Mouse (Mus musculus): ENCODE data around the gene Unc5a. TPM values are rescaled to one million over a fixed set of nuclear protein-coding genes. Genes with fewer than 3 reads are reported as not detected.

The Unc5a gene
- polyA plus RNA-seq, 1 experiment from 2014 or later = 0.99 TPM

- ATAC-seq (ENCODE audit: insufficient number of reproducible peaks, low FRiP score, low TSS enrichment, low read depth) = no peak
- WGBS = 42% methylated on average over 2 of the region's 2 CpGs
- Histone ChIP-seq H3K36me3 (no peaks in the 10 kb centered on the region), H3K4me1 (0 out of 2 replicates have a peak, but pooled peaks cover 5% of the 10 kb centered on the region), H3K4me3 (no peak overlapping the region), H3K9me3 (no peaks in the 10 kb centered on the region), H3K9ac (no peak overlapping the region), H3K27me3 (peaks cover 16% of the 10 kb centered on the region; the same call in 1 of the 2 replicates), H3K27ac (no peak overlapping the region), H3K4me2 (no peak overlapping the region)
Observed at GRCm38 (mm10) chr13:54983614-54984013, 34.4 kb downstream of the Unc5a start.

GRCm38 (mm10) chr13:54987405-54987804 lies 38.2 kb downstream of the Unc5a start:
- ATAC-seq (ENCODE audit: insufficient number of reproducible peaks, low FRiP score, low TSS enrichment, low read depth) = no peak
- Histone ChIP-seq H3K9ac (no peak overlapping the region), H3K36me3 (no peaks in the 10 kb centered on the region), H3K4me2 (no peak overlapping the region), H3K4me1 (0 out of 2 replicates have a peak, but pooled peaks cover 2% of the 10 kb centered on the region), H3K27ac (no peak overlapping the region), H3K4me3 (no peak overlapping the region), H3K9me3 (no peaks in the 10 kb centered on the region), H3K27me3 (peaks cover 4% of the 10 kb centered on the region; the same call in 1 of the 2 replicates)
- WGBS = 70% methylated on average over 9 of the region's 9 CpGs

GRCm38 (mm10) chr13:54988181-54988760 lies 39.1 kb downstream of the Unc5a start:
- ATAC-seq (ENCODE audit: insufficient number of reproducible peaks, low FRiP score, low TSS enrichment, low read depth) = no peak
- 47% methylated on average over 7 of the region's 7 CpGs for WGBS
- no peaks in the 10 kb centered on the region for H3K9me3 ChIP-seq
- H3K36me3 ChIP-seq = no peaks in the 10 kb centered on the region
- H3K4me1 ChIP-seq = 0 out of 2 replicates have a peak, but pooled peaks cover 2% of the 10 kb centered on the region
- no peak overlapping the region for H3K4me2 ChIP-seq
- no peak overlapping the region for H3K9ac ChIP-seq
- H3K4me3 ChIP-seq = no peak overlapping the region
- H3K27ac ChIP-seq = no peak overlapping the region
- peaks cover 7% of the 10 kb centered on the region for H3K27me3 ChIP-seq

- no peaks in the 10 kb centered on the region for H3K36me3 ChIP-seq
- H3K4me1 ChIP-seq = 0 out of 2 replicates have a peak, but pooled peaks cover 2% of the 10 kb centered on the region
- H3K4me3 ChIP-seq = no peak overlapping the region
- WGBS = 82% methylated on average over 7 of the region's 7 CpGs
- H3K9ac ChIP-seq = no peak overlapping the region
- peaks cover 14% of the 10 kb centered on the region for H3K27me3 ChIP-seq
- H3K27ac ChIP-seq = no peak overlapping the region
- no peak overlapping the region for H3K4me2 ChIP-seq
- no peak for ATAC-seq (ENCODE audit: insufficient number of reproducible peaks, low FRiP score, low TSS enrichment, low read depth)
- H3K9me3 ChIP-seq = no peaks in the 10 kb centered on the region
Observed at GRCm38 (mm10) chr13:54992215-54992614, 43.0 kb downstream of the Unc5a start.

- 29% methylated on average over 4 of the region's 4 CpGs for WGBS
- no peak overlapping the region for H3K27ac ChIP-seq
- H3K4me3 ChIP-seq = no peak overlapping the region
- H3K4me1 ChIP-seq = no peaks in the 10 kb centered on the region
- H3K27me3 ChIP-seq = peaks cover 14% of the 10 kb centered on the region
- H3K9me3 ChIP-seq = no peaks in the 10 kb centered on the region
- no peaks in the 10 kb centered on the region for H3K36me3 ChIP-seq
- no peak overlapping the region for H3K4me2 ChIP-seq
- ATAC-seq (ENCODE audit: insufficient number of reproducible peaks, low FRiP score, low TSS enrichment, low read depth) = no peak
- no peak overlapping the region for H3K9ac ChIP-seq
Observed at GRCm38 (mm10) chr13:54994576-54994975, 45.4 kb downstream of the Unc5a start.

GRCm38 (mm10) chr13:54995161-54995560 lies 46.0 kb downstream of the Unc5a start:
- WGBS = 56% methylated on average over 6 of the region's 6 CpGs
- Histone ChIP-seq H3K27me3 (peaks cover 14% of the 10 kb centered on the region), H3K4me3 (no peak overlapping the region), H3K9ac (no peak overlapping the region), H3K4me2 (no peak overlapping the region), H3K36me3 (no peaks in the 10 kb centered on the region), H3K4me1 (no peaks in the 10 kb centered on the region), H3K27ac (no peak overlapping the region), H3K9me3 (no peaks in the 10 kb centered on the region)
- no peak for ATAC-seq (ENCODE audit: insufficient number of reproducible peaks, low FRiP score, low TSS enrichment, low read depth)

- Histone ChIP-seq H3K36me3 (no peaks in the 10 kb centered on the region), H3K27ac (no peak overlapping the region), H3K27me3 (peaks cover 10% of the 10 kb centered on the region), H3K4me2 (no peak overlapping the region), H3K9ac (no peak overlapping the region), H3K9me3 (no peaks in the 10 kb centered on the region), H3K4me1 (no peaks in the 10 kb centered on the region), H3K4me3 (no peak overlapping the region)
- WGBS = 93% methylated on average over 8 of the region's 8 CpGs
- no peak for ATAC-seq (ENCODE audit: insufficient number of reproducible peaks, low FRiP score, low TSS enrichment, low read depth)
Observed at GRCm38 (mm10) chr13:54997568-54997967, 48.4 kb downstream of the Unc5a start.

GRCm38 (mm10) chr13:55000433-55000832 lies 51.2 kb downstream of the Unc5a start:
- Histone ChIP-seq H3K4me1 (no peaks in the 10 kb centered on the region), H3K27ac (no peak overlapping the region), H3K36me3 (no peaks in the 10 kb centered on the region), H3K27me3 (no peaks in the 10 kb centered on the region; the same call in 1 of the 2 replicates), H3K9ac (no peak overlapping the region), H3K4me3 (no peak overlapping the region), H3K4me2 (no peak overlapping the region), H3K9me3 (no peaks in the 10 kb centered on the region)
- no peak for ATAC-seq (ENCODE audit: insufficient number of reproducible peaks, low FRiP score, low TSS enrichment, low read depth)
- WGBS = 74% methylated on average over 10 of the region's 10 CpGs

GRCm38 (mm10) chr13:55002090-55002489 lies 52.9 kb downstream of the Unc5a start:
- WGBS = 72% methylated on average over 10 of the region's 10 CpGs

GRCm38 (mm10) chr13:55004646-55005045 lies 55.4 kb downstream of the Unc5a start:
- H3K4me1 ChIP-seq = no peaks in the 10 kb centered on the region
- WGBS = 69% methylated on average over 11 of the region's 11 CpGs
- H3K27me3 ChIP-seq = no peaks in the 10 kb centered on the region; the same call in 1 of the 2 replicates
- no peak overlapping the region for H3K4me3 ChIP-seq
- no peaks in the 10 kb centered on the region for H3K36me3 ChIP-seq
- H3K4me2 ChIP-seq = no peak overlapping the region
- H3K27ac ChIP-seq = no peak overlapping the region
- H3K9me3 ChIP-seq = no peaks in the 10 kb centered on the region
- ATAC-seq (ENCODE audit: insufficient number of reproducible peaks, low FRiP score, low TSS enrichment, low read depth) = no peak
- H3K9ac ChIP-seq = no peak overlapping the region

More at GRCm38 (mm10) chr13:55002090-55002489, 52.9 kb downstream of the Unc5a start:
- ATAC-seq (ENCODE audit: insufficient number of reproducible peaks, low FRiP score, low TSS enrichment, low read depth) = no peak
- no peak overlapping the region for H3K4me2 ChIP-seq
- no peak overlapping the region for H3K4me3 ChIP-seq
- no peaks in the 10 kb centered on the region; the same call in 1 of the 2 replicates for H3K27me3 ChIP-seq
- H3K4me1 ChIP-seq = no peaks in the 10 kb centered on the region
- H3K9ac ChIP-seq = no peak overlapping the region
- H3K27ac ChIP-seq = no peak overlapping the region
- H3K36me3 ChIP-seq = no peaks in the 10 kb centered on the region
- no peaks in the 10 kb centered on the region for H3K9me3 ChIP-seq

GRCm38 (mm10) chr13:55005691-55006414 lies 56.6 kb downstream of the Unc5a start:
- ATAC-seq (ENCODE audit: insufficient number of reproducible peaks, low FRiP score, low TSS enrichment, low read depth) = no peak
- H3K4me3 ChIP-seq = no peak overlapping the region
- H3K9me3 ChIP-seq = no peaks in the 10 kb centered on the region
- H3K4me1 ChIP-seq = no peaks in the 10 kb centered on the region
- WGBS = 68% methylated on average over 31 of the region's 31 CpGs
- H3K27ac ChIP-seq = no peak overlapping the region
- H3K36me3 ChIP-seq = no peaks in the 10 kb centered on the region
- no peak overlapping the region for H3K9ac ChIP-seq
- H3K4me2 ChIP-seq = no peak overlapping the region
- no peaks in the 10 kb centered on the region; the same call in 1 of the 2 replicates for H3K27me3 ChIP-seq

- Histone ChIP-seq H3K36me3 (no peaks in the 10 kb centered on the region), H3K27me3 (no peaks in the 10 kb centered on the region; the same call in 1 of the 2 replicates), H3K4me2 (no peak overlapping the region), H3K4me1 (no peaks in the 10 kb centered on the region), H3K4me3 (no peak overlapping the region), H3K9ac (no peak overlapping the region), H3K27ac (no peak overlapping the region), H3K9me3 (no peaks in the 10 kb centered on the region)
- no peak for ATAC-seq (ENCODE audit: insufficient number of reproducible peaks, low FRiP score, low TSS enrichment, low read depth)
- 71% methylated on average over 7 of the region's 7 CpGs for WGBS
Observed at GRCm38 (mm10) chr13:55006415-55006742, 57.2 kb downstream of the Unc5a start.

All from limb, embryonic 15.5 days (tissue).